Mouse (Mus musculus): ENCODE measurements around the gene Eif5a.

DNA sequence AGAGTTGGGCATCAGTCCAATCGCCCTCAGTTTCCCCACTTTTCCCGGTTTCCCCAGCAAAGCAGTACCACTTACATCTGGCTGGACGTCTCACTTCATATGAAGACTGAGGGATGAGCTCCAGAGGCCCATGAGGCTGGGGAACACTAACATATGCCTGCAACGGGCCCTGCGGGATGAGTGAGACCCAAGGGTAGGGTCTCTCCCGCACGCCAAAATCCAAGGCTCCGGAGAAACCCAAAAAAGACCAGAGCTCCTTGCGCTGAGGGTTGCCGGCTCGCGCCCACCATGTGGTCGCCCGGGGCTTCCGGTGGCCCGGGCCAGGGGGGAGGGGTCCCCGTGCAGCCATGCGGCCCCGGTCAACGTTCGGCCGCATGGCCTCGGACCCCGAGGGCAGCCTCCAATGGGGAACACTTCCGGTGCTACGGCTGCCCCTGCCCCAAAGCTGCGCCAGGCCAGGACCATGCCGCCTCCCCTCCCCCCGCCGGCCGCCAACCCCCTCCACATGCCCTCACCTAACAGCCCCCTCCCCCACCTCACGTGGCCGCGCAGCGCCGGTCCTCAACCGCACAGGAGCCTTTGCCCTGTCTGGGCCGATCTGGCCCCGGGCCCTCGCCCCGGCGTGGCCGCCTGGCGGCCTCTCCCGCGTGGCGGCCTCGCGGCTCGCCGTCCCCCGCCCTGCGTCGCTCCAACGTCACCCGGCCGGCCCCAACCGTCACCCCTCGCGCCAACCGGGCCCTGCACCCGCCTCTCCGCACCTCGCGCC is 1.3 kb downstream of the Eif5a start:
- TF ChIP-seq MAX (IDR thresholded peaks at IDR 0.05; ENCODE audit: low read depth) (no peak), USF1 (IDR thresholded peaks at IDR 0.05; ENCODE audit: low read depth) (no peak), MYOD1 (IDR thresholded peaks at IDR 0.05; ENCODE audit: control insufficient read depth in 1 of 3, insufficient read length in 2 of 3, low read depth in 2 of 3) (no peak), POLR2A (IDR thresholded peaks at IDR 0.05; ENCODE audit: insufficient read length, low read depth) (no peak), SRF (IDR thresholded peaks at IDR 0.05; ENCODE audit: control insufficient read depth, insufficient read length, low read depth) (no peak), POLR2AphosphoS2 (IDR thresholded peaks at IDR 0.05; ENCODE audit: insufficient read length, low read depth) (peak; percentile 52), E2F4 (IDR thresholded peaks at IDR 0.05; ENCODE audit: insufficient read depth) (no peak)

Measured in myocyte (in vitro differentiated cells).